Mouse (Mus musculus) yolk sac, embryonic 10.5 days (tissue): ENCODE measurements around the gene Gm10842.
A peak's percentile ranks its signal among the peaks of the same experiment; 100 is the strongest.

Source experiments
- DNase-seq: peaks from one replicate; pipeline ENCODE4 v3.0.0-alpha.2; 2017; ENCODE audit warnings: low spot score

Gm10842 gene

GRCm38 (mm10) chr11:105153068-105153833, 6.6 kb downstream of the Gm10842 start:
- DNase-seq, result peak; percentile 51

- DNase-seq, result peak; percentile 71
Observed at GRCm38 (mm10) chr11:105155915-105156314, 9.2 kb downstream of the Gm10842 start.

DNA sequence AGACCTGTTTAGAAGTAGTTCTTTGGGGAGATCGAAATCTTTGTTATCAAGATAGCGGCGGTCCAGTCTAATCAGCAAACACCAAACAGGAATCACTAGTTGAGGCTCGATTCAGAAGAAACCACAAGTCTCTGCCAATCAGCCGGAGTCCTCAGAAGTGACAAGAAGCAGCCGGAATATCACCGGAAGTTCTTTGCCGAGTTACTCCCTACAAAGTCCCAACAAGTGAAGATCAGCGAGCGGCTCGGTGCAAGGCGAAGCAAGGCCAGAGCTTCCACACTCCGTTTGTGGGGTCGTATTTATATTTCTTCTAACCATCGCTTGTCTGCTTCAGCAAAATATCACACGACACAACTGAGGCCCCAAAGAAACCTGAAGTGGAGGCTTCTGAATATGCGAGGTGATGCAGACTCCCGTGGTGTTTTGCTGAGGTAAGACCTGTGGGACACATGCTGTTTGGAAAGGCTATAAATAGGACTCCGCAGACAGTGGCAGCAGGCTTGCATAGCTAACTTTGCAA, 10.1 kb downstream of the Gm10842 start:
- DNase-seq, result peak; percentile 50

GRCm38 (mm10) chr11:105158047-105158446, 11.4 kb downstream of the Gm10842 start:
- DNase-seq, result no peak

DNA sequence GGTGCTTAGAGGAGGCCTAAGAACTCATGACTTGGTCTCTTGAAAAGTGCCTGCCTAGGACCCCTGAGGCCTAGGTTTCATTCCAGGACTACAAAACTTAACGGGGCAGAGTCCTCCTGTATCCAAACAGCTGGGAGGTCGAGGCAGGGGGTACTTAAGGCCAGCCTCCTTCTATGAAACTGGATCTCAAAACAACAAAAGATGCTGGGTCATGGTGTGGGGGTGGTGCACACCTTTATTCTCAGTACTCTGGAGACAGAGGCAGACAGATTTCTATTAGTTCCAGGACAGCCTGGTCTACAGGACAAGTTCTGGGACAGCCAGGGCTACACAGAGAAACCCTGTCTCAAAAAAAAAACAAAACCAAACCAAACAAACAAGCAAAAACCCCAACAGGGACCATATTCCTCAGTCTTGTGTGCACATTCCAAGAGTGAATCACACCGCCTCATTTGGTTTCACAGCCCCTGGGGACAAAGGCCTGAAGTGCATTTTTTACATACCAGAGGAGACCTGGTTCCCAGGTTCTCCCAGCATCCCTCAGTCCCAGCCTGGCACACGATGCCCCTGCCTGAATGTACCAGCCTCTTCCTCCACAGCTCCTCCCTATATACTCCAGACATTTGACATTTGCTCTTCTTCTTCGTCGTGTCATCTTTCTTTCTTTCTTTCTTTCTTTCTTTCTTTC, 13.1 kb downstream of the Gm10842 start:
- no peak for DNase-seq

- DNase-seq, result no peak
Observed at GRCm38 (mm10) chr11:105161411-105161810, 14.7 kb downstream of the Gm10842 start.

DNA sequence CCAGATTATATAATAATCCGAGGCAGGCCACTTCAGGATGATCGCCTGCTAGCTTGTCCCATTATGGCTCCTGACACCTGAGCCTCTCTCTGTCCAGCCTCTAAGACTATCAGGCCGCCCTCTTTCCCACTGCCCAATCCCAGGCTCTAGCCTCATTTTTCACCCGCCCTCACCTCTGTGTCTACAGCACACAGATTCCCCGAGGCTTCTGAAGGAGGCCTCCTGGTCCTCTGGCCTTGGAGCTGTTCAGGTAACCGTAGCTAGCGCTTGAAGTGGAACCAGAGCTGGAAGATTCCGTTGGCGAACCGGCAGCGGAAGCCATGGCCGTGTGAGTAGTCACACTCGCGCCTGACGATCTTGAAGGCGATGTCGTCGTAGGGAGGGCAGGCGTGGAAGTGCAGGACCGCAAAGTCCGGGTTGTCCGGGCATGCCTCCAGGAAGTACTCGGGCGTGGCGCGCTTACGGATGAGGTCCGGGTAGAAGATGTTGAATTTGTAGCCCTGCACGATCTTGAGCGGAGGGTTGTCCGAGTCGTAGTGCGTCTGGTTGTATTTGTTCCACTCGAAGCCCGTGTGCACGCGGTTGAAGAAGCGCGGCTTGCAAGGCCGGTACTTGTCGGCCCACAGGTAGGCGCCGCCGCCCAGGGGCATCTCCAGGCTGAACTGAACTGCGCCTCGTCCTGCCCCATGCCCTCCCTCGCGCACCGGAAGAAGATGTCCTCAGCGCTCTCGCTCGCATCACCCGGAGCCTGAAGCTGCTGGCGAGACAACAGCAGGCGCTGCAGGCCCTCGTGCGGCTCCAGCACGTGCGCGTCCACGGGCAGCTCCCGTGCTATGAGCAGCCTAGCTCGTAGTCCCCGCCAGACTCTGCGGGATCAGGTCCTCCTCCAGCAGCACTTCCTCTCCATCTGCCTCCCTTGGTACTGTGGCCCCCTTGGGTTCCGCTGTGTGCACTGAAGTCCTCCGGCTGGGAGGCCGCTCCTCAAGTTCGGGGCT, 18.1 kb downstream of the Gm10842 start:
- DNase-seq, result no peak

DNA sequence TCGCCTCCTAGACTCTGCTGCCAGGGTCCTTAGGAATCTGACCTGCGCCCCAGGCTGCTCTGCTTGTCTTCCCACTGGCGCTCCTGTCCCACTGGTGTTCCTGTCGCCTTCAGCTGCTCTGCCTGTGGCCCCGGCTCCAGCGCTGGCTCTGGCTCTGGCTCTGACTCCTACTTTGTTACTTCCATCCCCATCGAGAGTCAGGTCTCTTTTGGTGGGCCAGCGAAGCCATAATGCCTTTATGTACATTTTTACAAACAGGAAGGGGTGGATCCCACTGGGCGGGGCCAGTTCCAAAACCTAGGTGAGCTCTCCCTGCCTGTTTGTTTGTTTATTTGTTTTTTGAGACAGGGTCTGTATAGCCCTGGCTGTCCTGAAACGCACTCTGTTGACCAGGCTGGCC, 20.1 kb downstream of the Gm10842 start:
- DNase-seq, result no peak

DNA sequence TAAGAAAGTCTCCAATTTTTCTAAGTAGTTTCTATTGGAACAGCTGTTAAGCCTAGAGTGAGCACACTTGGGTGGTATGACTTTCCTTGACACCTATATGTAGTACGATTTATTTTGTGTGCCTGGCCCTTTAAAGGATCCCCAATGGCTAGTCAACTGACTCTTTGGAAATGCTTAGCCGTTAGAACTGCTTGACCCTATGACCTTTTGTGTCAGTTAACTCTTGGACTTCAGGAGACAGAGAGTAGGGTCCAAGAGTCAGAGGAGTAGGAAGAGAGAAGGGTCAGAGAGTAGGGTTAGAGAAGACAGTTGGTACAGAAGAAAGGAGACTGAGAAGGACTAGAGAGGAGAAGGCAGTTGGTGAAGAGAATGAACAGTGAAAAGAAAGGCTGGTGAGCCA, 31.8 kb downstream of the Gm10842 start, which contains the start of gene Tlk2:
Gene Tlk2 (plus strand): TSS at position 292 of the 400 bp plus-strand sequence.
- DNase-seq, result peak; percentile 67

- no peak for DNase-seq
Observed at GRCm38 (mm10) chr11:105179523-105179922, 32.8 kb downstream of the Gm10842 start.

- DNase-seq, result no peak
Observed at GRCm38 (mm10) chr11:105180471-105181091, 33.9 kb downstream of the Gm10842 start.

DNA sequence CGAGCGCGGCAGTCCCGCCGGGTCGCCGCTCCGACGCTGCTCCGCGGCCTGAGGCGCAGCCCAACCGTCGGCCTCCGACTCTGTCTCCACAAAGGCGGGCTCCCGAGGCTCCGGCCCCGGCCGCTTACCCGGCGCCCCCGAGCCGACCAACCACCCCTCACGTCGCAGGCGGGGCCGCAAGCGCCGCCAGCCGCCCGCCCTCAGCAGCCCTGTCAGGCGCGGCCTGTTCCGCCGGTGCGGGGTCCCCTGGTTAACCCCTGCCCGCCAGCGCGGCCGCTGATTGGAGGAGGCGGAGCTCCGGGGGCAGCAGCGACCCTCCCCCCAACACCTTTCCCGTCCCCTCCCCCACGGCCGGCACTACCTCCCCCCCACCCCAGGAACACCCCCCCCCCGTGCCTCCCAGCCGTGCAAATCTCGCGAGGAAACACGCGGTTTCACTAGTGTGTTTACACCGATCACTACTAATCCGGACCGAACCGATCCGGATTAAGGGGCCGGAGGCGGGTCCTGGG, 34.5 kb downstream of the Gm10842 start:
- peak; percentile 97 for DNase-seq

GRCm38 (mm10) chr11:105181689-105182460, 35.2 kb downstream of the Gm10842 start:
- DNase-seq, result peak; percentile 62

DNA sequence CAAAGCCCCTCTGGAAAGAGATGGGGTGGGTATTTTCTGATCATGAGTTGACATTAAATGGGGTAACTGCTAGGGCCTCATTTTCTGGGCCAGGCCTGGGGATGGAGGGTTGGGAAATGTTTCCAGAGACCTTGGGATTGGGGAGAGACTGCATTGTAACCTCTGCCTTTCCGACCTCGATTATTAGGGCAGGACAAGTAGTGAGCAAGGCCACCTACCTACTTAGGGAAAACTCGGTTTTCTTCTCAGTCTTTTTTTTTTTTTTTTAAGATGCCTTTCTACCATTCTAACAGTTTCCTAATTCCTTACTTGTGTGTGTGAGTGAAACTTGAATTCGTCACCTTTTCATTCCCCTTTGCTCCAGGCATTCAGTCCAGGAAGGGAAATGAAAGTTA, 35.8 kb downstream of the Gm10842 start:
- no peak for DNase-seq

DNA sequence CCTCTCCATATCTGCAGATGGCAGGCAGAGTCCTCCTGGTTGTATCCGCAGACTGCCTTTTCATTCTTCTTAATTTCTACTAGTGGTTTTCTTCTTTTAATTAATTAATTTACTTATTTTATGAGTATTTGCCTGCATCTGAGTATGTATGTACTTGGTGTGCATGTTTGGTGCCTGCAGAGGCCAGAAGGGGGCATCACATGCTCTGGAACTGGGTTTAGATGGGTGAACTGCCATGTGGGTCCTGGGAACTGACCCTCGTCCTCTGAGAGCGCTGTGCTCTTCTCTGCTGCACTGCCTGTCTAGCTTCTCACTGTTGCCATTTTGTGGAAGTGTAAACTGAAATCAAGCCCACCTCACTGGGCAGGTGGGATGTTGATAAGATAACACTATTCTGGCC, 38.0 kb downstream of the Gm10842 start:
- no peak for DNase-seq

DNA sequence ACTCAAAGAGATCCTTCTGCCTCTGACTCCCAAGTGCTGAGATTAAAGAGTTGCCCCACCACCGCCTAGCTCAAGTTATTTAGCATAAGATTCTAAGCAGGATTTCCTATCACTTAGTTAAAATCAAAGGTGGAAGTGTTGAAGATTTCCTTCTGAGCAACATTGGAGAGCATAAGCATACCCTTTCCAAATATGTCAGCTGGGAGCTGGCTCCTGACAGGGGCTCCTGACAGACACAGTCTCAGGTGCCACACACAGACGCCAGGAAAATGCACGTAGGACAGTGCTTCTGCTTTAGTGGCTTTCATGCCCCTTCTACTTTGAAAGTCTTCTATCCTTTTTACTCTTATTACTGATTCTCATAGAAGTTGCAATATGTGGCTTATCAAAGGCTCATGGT, 45.5 kb downstream of the Gm10842 start:
- no peak for DNase-seq
